Mouse (Mus musculus) adrenal gland, postnatal 14 days (tissue): ENCODE data around the gene Jpt2. TPM values are rescaled to one million over a fixed set of nuclear protein-coding genes. Genes with fewer than 3 reads are reported as not detected.

Experiments
- total RNA-seq: library from RNA; stranded (reverse); gene quantifications from 2 replicates; pipeline ENCODE4 v1.2.3, GENCODE M21; 2021

Gene Jpt2
- total RNA-seq, 1 experiment from 2014 or later: 33.9 TPM

Other genes starting within 250 kb of the Jpt2 start
- not detected in 2 replicates for gene Rnf151, start 242.6 kb downstream of the Jpt2 start, total RNA-seq
- 702 and 762 TPM in 2 replicates for gene Rps2, start 242.6 kb downstream of the Jpt2 start, total RNA-seq
- gene Ndufb10, start 236.2 kb downstream of the Jpt2 start, total RNA-seq: 418 and 458 TPM in 2 replicates
- 0.53 TPM in 1 of 2 replicates, not detected in the other for gene Rpl3l, start 232.9 kb downstream of the Jpt2 start, total RNA-seq
- 73.2 and 98.3 TPM in 2 replicates for gene Msrb1, start 224.0 kb downstream of the Jpt2 start, total RNA-seq
- 2.0 and 2.4 TPM in 2 replicates for gene Hs3st6, start 207.7 kb downstream of the Jpt2 start, total RNA-seq
- gene Meiob, start 156.4 kb downstream of the Jpt2 start, total RNA-seq: 0.67 and 0.71 TPM in 2 replicates
- gene Hagh, start 120.5 kb downstream of the Jpt2 start, total RNA-seq: 122 and 150 TPM in 2 replicates
- 40.6 and 43.0 TPM in 2 replicates for gene Fahd1, start 110.3 kb downstream of the Jpt2 start, total RNA-seq
- gene Igfals, start 94.7 kb downstream of the Jpt2 start, total RNA-seq: 1.2 and 12.2 TPM in 2 replicates
- gene Nubp2, start 74.3 kb downstream of the Jpt2 start, total RNA-seq: 39.5 and 48.8 TPM in 2 replicates
- gene Spsb3, start 74.0 kb downstream of the Jpt2 start, total RNA-seq: 30.2 and 34.6 TPM in 2 replicates
- gene Eme2, start 65.6 kb downstream of the Jpt2 start, total RNA-seq: 36.7 and 43.1 TPM in 2 replicates
- gene Mrps34, start 65.6 kb downstream of the Jpt2 start, total RNA-seq: 133 and 145 TPM in 2 replicates
- gene Nme3, start 64.2 kb downstream of the Jpt2 start, total RNA-seq: 46.1 and 47.4 TPM in 2 replicates
- 84.3 and 111 TPM in 2 replicates for gene Mapk8ip3, start 23.7 kb downstream of the Jpt2 start, total RNA-seq
- 23.3 and 26.7 TPM in 2 replicates for gene Cramp1l, start 55.1 kb upstream of the Jpt2 start, total RNA-seq
- 30.0 and 43.7 TPM in 2 replicates for gene Ift140, start 55.4 kb upstream of the Jpt2 start, total RNA-seq
- gene Tmem204, start 122.9 kb upstream of the Jpt2 start, total RNA-seq: 30.1 and 30.2 TPM in 2 replicates
- 19.9 and 27.3 TPM in 2 replicates for gene Telo2, start 155.3 kb upstream of the Jpt2 start, total RNA-seq
- gene Ptx4, start 160.1 kb upstream of the Jpt2 start, total RNA-seq: not detected in 2 replicates
- 33.3 and 35.2 TPM in 2 replicates for gene Clcn7, start 172.7 kb upstream of the Jpt2 start, total RNA-seq
- 0.15 TPM in 1 of 2 replicates, not detected in the other for gene Ccdc154, start 201.8 kb upstream of the Jpt2 start, total RNA-seq
- 0.37 TPM in 1 of 2 replicates, not detected in the other for gene Gm38655, start 214.8 kb upstream of the Jpt2 start, total RNA-seq
- gene BC003965, start 223.9 kb upstream of the Jpt2 start, total RNA-seq: 20.2 and 21.2 TPM in 2 replicates
- 15.9 and 17.8 TPM in 2 replicates for gene Unkl, start 227.7 kb upstream of the Jpt2 start, total RNA-seq